Mouse (Mus musculus) cerebellum, adult 2 months (tissue): ENCODE results near the gene Olfr357.

ENCODE experiments used
- CTCF ChIP-seq: fragments of 200-500 bp; IDR thresholded peaks from 2 replicates; pipeline ENCODE4 v1.5.1; 2011; ENCODE audit warnings: low read depth, mild to moderate bottlenecking, control low read depth, low read length, moderate library complexity, borderline replicate concordance; ENCODE audit not compliant: insufficient read depth
- POLR2A ChIP-seq: fragments of 200-500 bp; IDR thresholded peaks from 2 replicates; pipeline ENCODE4 v1.6.1; 2011; ENCODE audit warnings: low read length, control low read depth, borderline replicate concordance; ENCODE audit not compliant: insufficient read depth

DNA sequence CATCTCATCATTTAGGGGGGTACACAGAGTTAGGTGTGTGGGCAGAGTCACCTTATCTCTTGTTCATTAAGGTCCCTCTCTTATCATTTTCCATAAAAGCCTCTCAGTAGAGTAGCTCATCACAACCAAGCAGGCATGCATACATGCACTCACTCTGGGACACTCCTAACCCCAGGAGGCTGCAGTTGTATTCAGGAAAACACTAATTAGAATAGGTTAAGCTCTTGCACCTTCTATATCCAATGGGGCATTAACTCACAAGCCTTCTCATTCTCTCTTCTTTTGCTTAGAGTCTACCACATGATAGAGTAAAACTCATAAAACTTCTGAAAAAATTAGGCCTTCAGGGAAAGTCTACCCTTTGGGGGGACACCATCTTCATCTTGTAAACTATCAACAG is 15.6 kb downstream of the Olfr357 start, which contains the start of gene Olfr358:
- TF ChIP-seq CTCF (no peak), POLR2A (no peak)
